Comparison of ENCODE assay signal across 10 mouse cellular contexts in the genomic region with DNA sequence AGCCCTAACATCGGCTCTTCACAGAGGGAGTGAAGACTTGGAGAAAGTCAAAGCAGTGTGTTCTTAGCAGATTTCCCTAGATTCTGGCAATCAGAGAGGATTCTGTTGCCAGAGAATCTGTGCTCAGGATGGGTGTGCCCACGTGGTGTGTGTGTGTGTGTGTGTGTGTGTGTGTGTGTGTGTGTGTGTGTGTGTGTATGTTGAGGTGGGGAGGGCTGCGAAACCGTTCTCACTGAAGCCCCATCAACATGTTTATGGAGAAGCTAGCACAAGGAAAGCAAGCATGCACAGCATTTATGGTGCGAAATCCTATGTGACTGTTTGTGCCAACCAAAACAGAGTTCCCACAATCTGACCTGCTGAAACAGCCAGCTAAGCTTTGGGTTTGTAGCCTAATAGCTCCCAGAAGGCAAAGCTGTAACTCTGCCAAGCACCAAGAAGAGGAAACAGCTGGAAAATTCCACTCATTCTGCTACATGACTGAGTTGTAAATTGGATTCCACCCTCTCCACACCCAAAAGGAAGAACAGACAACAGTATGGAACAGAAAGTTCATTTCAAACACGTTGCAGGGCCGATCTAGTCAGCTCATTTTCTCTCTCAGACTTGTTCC. TPM values are rescaled to one million over a fixed set of nuclear protein-coding genes. Genes with fewer than 3 reads are reported as not detected.
A peak's percentile ranks its signal among the peaks of the same experiment; 100 is the strongest.
DNase-seq lines count a peak whose midpoint lies in the region; ATAC-seq and TF ChIP-seq lines count a peak whose summit lies in the region.
"Had no signal": no experiment of that assay in that cellular context is flagged by ENCODE, and none has a peak within 500 bp of the region (broad histone marks: within the 10 kb centered on the region; RNA-seq: fewer than 3 reads in every experiment).

No protein-coding gene starts in this region.

- peak; percentile 58; the same call in 1 of the 2 replicates for ATAC-seq in forebrain, embryonic 15.5 days (replicated peaks)
- ATAC-seq in forebrain, embryonic 11.5 days (replicated peaks; ENCODE audit: low FRiP score): no peak
- ATAC-seq in heart, embryonic 14.5 days (ENCODE audit: insufficient number of reproducible peaks, insufficient read depth, low FRiP score, low read depth): peak; percentile 69
- ATAC-seq in hindbrain, embryonic 13.5 days (ENCODE audit: low FRiP score): no peak

- no peaks in the 10 kb centered on the region for H3K27me3 ChIP-seq in forebrain, embryonic 15.5 days
- no peaks in the 10 kb centered on the region for H3K27me3 ChIP-seq in forebrain, embryonic 11.5 days (ENCODE audit: control insufficient read depth, insufficient read depth, low read length)
- no peaks in the 10 kb centered on the region for H3K27me3 ChIP-seq in heart, embryonic 14.5 days (ENCODE audit: control insufficient read depth, insufficient read depth, low read length)
- H3K27me3 ChIP-seq in hindbrain, embryonic 13.5 days: no peaks in the 10 kb centered on the region
- H3K27me3 ChIP-seq: CH12.LX had no signal

- H3K36me3 ChIP-seq in forebrain, embryonic 15.5 days: no peaks in the 10 kb centered on the region
- H3K36me3 ChIP-seq in forebrain, embryonic 11.5 days (ENCODE audit: control insufficient read depth, insufficient read depth, low read length): no peaks in the 10 kb centered on the region
- H3K36me3 ChIP-seq in heart, embryonic 14.5 days (ENCODE audit: control insufficient read depth, insufficient read depth, low read length): peaks cover 12% of the 10 kb centered on the region
- H3K36me3 ChIP-seq in hindbrain, embryonic 13.5 days: no peaks in the 10 kb centered on the region

- no peaks in the 10 kb centered on the region for H3K4me1 ChIP-seq in forebrain, embryonic 15.5 days
- no peaks in the 10 kb centered on the region for H3K4me1 ChIP-seq in forebrain, embryonic 11.5 days (replicated peaks; ENCODE audit: control insufficient read depth, insufficient read depth, low read length)
- H3K4me1 ChIP-seq in heart, embryonic 14.5 days (ENCODE audit: control insufficient read depth in 2 of 2, insufficient read depth in 2 of 2, low read length in 2 of 2): peaks cover 2 to 4% of the 10 kb centered on the region in 2 experiments; a peak in 1 of 4 replicates
- no peaks in the 10 kb centered on the region for H3K4me1 ChIP-seq in hindbrain, embryonic 13.5 days (replicated peaks)

- H3K4me2 ChIP-seq in forebrain, embryonic 15.5 days (replicated peaks): no peak overlapping the region
- H3K4me2 ChIP-seq in forebrain, embryonic 11.5 days (ENCODE audit: low read depth, low read length, severe bottlenecking): no peak overlapping the region
- no peak overlapping the region; the same call in 1 of the 2 replicates for H3K4me2 ChIP-seq in heart, embryonic 14.5 days (ENCODE audit: low read length)
- H3K4me2 ChIP-seq in hindbrain, embryonic 13.5 days: no peak overlapping the region

- H3K4me3 ChIP-seq in forebrain, embryonic 15.5 days: no peak overlapping the region
- H3K4me3 ChIP-seq in forebrain, embryonic 11.5 days (ENCODE audit: low read depth, low read length): no peak overlapping the region
- no peak overlapping the region for H3K4me3 ChIP-seq in heart, embryonic 14.5 days (ENCODE audit: control insufficient read depth in 1 of 2, insufficient read depth in 1 of 2, low read depth in 1 of 2, low read length in 2 of 2)
- no peak overlapping the region for H3K4me3 ChIP-seq in hindbrain, embryonic 13.5 days
- H3K4me3 ChIP-seq: erythroblast, embryonic 14.5 days had no signal

- no peak for TF ChIP-seq POLR2A in brain, embryonic 14.5 days (IDR thresholded peaks at IDR 0.05; ENCODE audit: borderline replicate concordance, extremely low read depth, insufficient read depth, insufficient read length, poor library complexity, severe bottlenecking)

- DNase-seq in forebrain, embryonic 11.5 days (ENCODE audit: low spot score): no peak
- peak; percentile 69 for DNase-seq in brain, embryonic 14.5 days (ENCODE audit: low read depth)
- DNase-seq in layer of hippocampus, adult 11-12 months (ENCODE audit: low spot score): peak; percentile 45
- peak; percentile 48 to 54 for DNase-seq in lung, postnatal 4 days
- DNase-seq in liver: no peak

- H3K27ac ChIP-seq in forebrain, embryonic 15.5 days (replicated peaks): no peak overlapping the region
- H3K27ac ChIP-seq in forebrain, embryonic 11.5 days (ENCODE audit: low read depth, low read length): no peak overlapping the region
- peak overlapping the region; percentile 64 to 80 for H3K27ac ChIP-seq in heart, embryonic 14.5 days (replicated peaks in 1 of 2; ENCODE audit: control insufficient read depth in 1 of 2, insufficient read depth in 1 of 2, low read depth in 2 of 2, low read length in 2 of 2)
- no peak overlapping the region for H3K27ac ChIP-seq in hindbrain, embryonic 13.5 days

- H3K9ac ChIP-seq in forebrain, embryonic 15.5 days (replicated peaks): no peak overlapping the region
- H3K9ac ChIP-seq in forebrain, embryonic 11.5 days (ENCODE audit: low read length): no peak overlapping the region
- H3K9ac ChIP-seq in heart, embryonic 14.5 days (ENCODE audit: low read length): no peak overlapping the region
- H3K9ac ChIP-seq in hindbrain, embryonic 13.5 days: no peak overlapping the region

- WGBS in forebrain, embryonic 15.5 days: 56% methylated on average over 7 of the region's 7 CpGs
- 81% methylated on average over 7 of the region's 7 CpGs for WGBS in forebrain, embryonic 11.5 days
- 45% methylated on average over 7 of the region's 7 CpGs for WGBS in heart, embryonic 14.5 days
- 74% methylated on average over 7 of the region's 7 CpGs for WGBS in hindbrain, embryonic 13.5 days

- H3K9me3 ChIP-seq in forebrain, embryonic 15.5 days: no peaks in the 10 kb centered on the region
- H3K9me3 ChIP-seq in forebrain, embryonic 11.5 days (ENCODE audit: control insufficient read depth, low read length): no peaks in the 10 kb centered on the region
- no peaks in the 10 kb centered on the region for H3K9me3 ChIP-seq in heart, embryonic 14.5 days (ENCODE audit: control insufficient read depth, low read length)
- H3K9me3 ChIP-seq in hindbrain, embryonic 13.5 days: no peaks in the 10 kb centered on the region

- TF ChIP-seq CTCF in brain, embryonic 14.5 days (IDR thresholded peaks at IDR 0.05; ENCODE audit: borderline replicate concordance, extremely low read depth, insufficient read depth, insufficient read length): no peak

RNA-seq across cellular contexts. Expression of gene S100a10, which starts 13.7 kb away (rescaled TPM):
- polyA plus RNA-seq in forebrain, embryonic 15.5 days (2015; fragmentation: Nextera tagmentation; extraction: Ambion mirVana): 114 and 115 TPM in 2 replicates
- polyA plus RNA-seq in forebrain, embryonic 11.5 days (2014; fragmentation: Nextera tagmentation; extraction: Ambion mirVana): 128 and 139 TPM in 2 replicates
- 58.6 and 70.5 TPM in 2 replicates for polyA plus RNA-seq in brain, embryonic 14.5 days (2012; rRNA removed)
- polyA plus RNA-seq in heart, embryonic 14.5 days (2014; fragmentation: Nextera tagmentation; extraction: Ambion mirVana): 211 and 238 TPM in 2 replicates
- polyA plus RNA-seq in hindbrain, embryonic 13.5 days (2015; fragmentation: Nextera tagmentation; extraction: Ambion mirVana): 191 and 200 TPM in 2 replicates

RNA-seq across cellular contexts. Expression of gene S100a11, which starts 48.2 kb away (rescaled TPM):
- 102 and 108 TPM in 2 replicates for polyA plus RNA-seq in forebrain, embryonic 15.5 days (2015; fragmentation: Nextera tagmentation; extraction: Ambion mirVana)
- polyA plus RNA-seq in forebrain, embryonic 11.5 days (2014; fragmentation: Nextera tagmentation; extraction: Ambion mirVana): 317 and 320 TPM in 2 replicates
- 49.1 and 111 TPM in 2 replicates for polyA plus RNA-seq in brain, embryonic 14.5 days (2012; rRNA removed)
- polyA plus RNA-seq in heart, embryonic 14.5 days (2014; fragmentation: Nextera tagmentation; extraction: Ambion mirVana): 880 and 961 TPM in 2 replicates
- 225 and 247 TPM in 2 replicates for polyA plus RNA-seq in hindbrain, embryonic 13.5 days (2015; fragmentation: Nextera tagmentation; extraction: Ambion mirVana)

Comparison
In these comparisons a context has a peak if more than half of its experiments do, and no peak if none do; other contexts are left out.
1. ATAC-seq: peak in forebrain, embryonic 15.5 days (single experiment) and heart, embryonic 14.5 days (single experiment); none in forebrain, embryonic 11.5 days (single experiment) and hindbrain, embryonic 13.5 days (single experiment).
2. H3K27ac ChIP-seq: peak in heart, embryonic 14.5 days (2 of 2); none in forebrain, embryonic 15.5 days (single experiment), forebrain, embryonic 11.5 days (single experiment) and hindbrain, embryonic 13.5 days (single experiment).
3. DNase-seq: peak in brain, embryonic 14.5 days (single experiment), layer of hippocampus, adult 11-12 months (single experiment) and lung, postnatal 4 days (2 of 2); none in forebrain, embryonic 11.5 days (single experiment) and liver (single experiment).